Mouse (Mus musculus): ENCODE data around the gene Birc3. TPM values are rescaled to one million over a fixed set of nuclear protein-coding genes. Genes with fewer than 3 reads are reported as not detected.
"Not testable (repeated sequence)": the region's sequence is repeated elsewhere in the genome, so short reads cannot be mapped to it uniquely, and the experiment has no call there.

Gene Birc3
- total RNA-seq (2015; ENCODE audit: low replicate concordance) (16.9 and 25.9 TPM in 2 replicates), total RNA-seq (2017; ENCODE audit: low replicate concordance) (9.3 and 10.6 TPM in 2 replicates)

- ATAC-seq (replicated peaks; ENCODE audit: low FRiP score, poor library complexity, severe bottlenecking): peak; percentile 92
Observed at GRCm38 (mm10) chr9:7872775-7873439, at the start of gene Birc3. Birc3 (minus strand) TSS chr9:7873186.

- no peak for ATAC-seq (replicated peaks; ENCODE audit: low FRiP score, poor library complexity, severe bottlenecking)
Observed at GRCm38 (mm10) chr9:7914925-7915324, 41.9 kb upstream of the Birc3 start.

GRCm38 (mm10) chr9:7914487-7914886 is 41.5 kb upstream of the Birc3 start:
- ATAC-seq (replicated peaks; ENCODE audit: low FRiP score, poor library complexity, severe bottlenecking): no peak

GRCm38 (mm10) chr9:7913953-7914352 is 41.0 kb upstream of the Birc3 start:
- ATAC-seq (replicated peaks; ENCODE audit: low FRiP score, poor library complexity, severe bottlenecking): no peak

- no peak for ATAC-seq (replicated peaks; ENCODE audit: low FRiP score, poor library complexity, severe bottlenecking)
Observed at GRCm38 (mm10) chr9:7907351-7907985, 34.5 kb upstream of the Birc3 start.

- ATAC-seq (replicated peaks; ENCODE audit: low FRiP score, poor library complexity, severe bottlenecking): no peak
Observed at GRCm38 (mm10) chr9:7906564-7906963, 33.6 kb upstream of the Birc3 start.

- ATAC-seq (replicated peaks; ENCODE audit: low FRiP score, poor library complexity, severe bottlenecking): no peak
Observed at GRCm38 (mm10) chr9:7903825-7904224, 30.8 kb upstream of the Birc3 start.

- no peak for ATAC-seq (replicated peaks; ENCODE audit: low FRiP score, poor library complexity, severe bottlenecking)
Observed at GRCm38 (mm10) chr9:7903262-7903661, 30.3 kb upstream of the Birc3 start.

- no peak for ATAC-seq (replicated peaks; ENCODE audit: low FRiP score, poor library complexity, severe bottlenecking)
Observed at GRCm38 (mm10) chr9:7902311-7902710, 29.3 kb upstream of the Birc3 start.

- no peak for ATAC-seq (replicated peaks; ENCODE audit: low FRiP score, poor library complexity, severe bottlenecking)
Observed at GRCm38 (mm10) chr9:7900965-7901364, 28.0 kb upstream of the Birc3 start.

GRCm38 (mm10) chr9:7897502-7897901 is 24.5 kb upstream of the Birc3 start:
- no peak for ATAC-seq (replicated peaks; ENCODE audit: low FRiP score, poor library complexity, severe bottlenecking)

- ATAC-seq (replicated peaks; ENCODE audit: low FRiP score, poor library complexity, severe bottlenecking): not testable (repeated sequence)
Observed at GRCm38 (mm10) chr9:7891796-7892195, 18.8 kb upstream of the Birc3 start.

GRCm38 (mm10) chr9:7891177-7891576 is 18.2 kb upstream of the Birc3 start:
- ATAC-seq (replicated peaks; ENCODE audit: low FRiP score, poor library complexity, severe bottlenecking): no peak

- ATAC-seq (replicated peaks; ENCODE audit: low FRiP score, poor library complexity, severe bottlenecking): no peak
Observed at GRCm38 (mm10) chr9:7884346-7884745, 11.4 kb upstream of the Birc3 start.

- no peak for ATAC-seq (replicated peaks; ENCODE audit: low FRiP score, poor library complexity, severe bottlenecking)
Observed at GRCm38 (mm10) chr9:7882304-7882865, 9.4 kb upstream of the Birc3 start.

- ATAC-seq (replicated peaks; ENCODE audit: low FRiP score, poor library complexity, severe bottlenecking): no peak
Observed at GRCm38 (mm10) chr9:7873511-7874211, 675 bp upstream of the Birc3 start.

- no peak for ATAC-seq (replicated peaks; ENCODE audit: low FRiP score, poor library complexity, severe bottlenecking)
Observed at GRCm38 (mm10) chr9:7872044-7872774, 777 bp downstream of the Birc3 start.

GRCm38 (mm10) chr9:7871316-7872043 is 1.5 kb downstream of the Birc3 start:
- ATAC-seq (replicated peaks; ENCODE audit: low FRiP score, poor library complexity, severe bottlenecking): no peak
